Mouse (Mus musculus): ENCODE results near the gene Slc36a2. TPM values are rescaled to one million over a fixed set of nuclear protein-coding genes. Genes with fewer than 3 reads are reported as not detected.
A peak's percentile ranks its signal among the peaks of the same experiment; 100 is the strongest.

Gene Slc36a2
- polyA plus RNA-seq, 1 experiment from 2014 or later, result 5.5 TPM

GRCm38 (mm10) chr11:55170501-55170900 lies 14.4 kb downstream of the Slc36a2 start:
- WGBS, result 86% methylated on average over 4 of the region's 4 CpGs

GRCm38 (mm10) chr11:55168914-55169313 lies 16.0 kb downstream of the Slc36a2 start:
- 0 out of 2 replicates have a peak, but pooled peaks cover 3% of the 10 kb centered on the region for H3K27me3 ChIP-seq (replicated peaks; ENCODE audit: control insufficient read depth, insufficient read depth, low read length)
- ATAC-seq (replicated peaks; ENCODE audit: low FRiP score) (no peak), DNase-seq (ENCODE audit: low spot score) (no peak)
- no peak overlapping the region for H3K4me2 ChIP-seq
- H3K9me3 ChIP-seq (ENCODE audit: control insufficient read depth, low read length), result no peaks in the 10 kb centered on the region
- no peak overlapping the region for H3K4me3 ChIP-seq (ENCODE audit: low read depth, low read length)
- no peaks in the 10 kb centered on the region for H3K36me3 ChIP-seq (ENCODE audit: control insufficient read depth, insufficient read depth, low read length)
- H3K9ac ChIP-seq (ENCODE audit: low read depth, low read length), result no peak overlapping the region
- 84% methylated on average over 6 of the region's 6 CpGs for WGBS
- no peak overlapping the region for H3K27ac ChIP-seq (ENCODE audit: low read depth, low read length)
- no peaks in the 10 kb centered on the region for H3K4me1 ChIP-seq (replicated peaks; ENCODE audit: control insufficient read depth, insufficient read depth, low read length)

More at GRCm38 (mm10) chr11:55170501-55170900, 14.4 kb downstream of the Slc36a2 start:
- Histone ChIP-seq H3K9me3 (ENCODE audit: control insufficient read depth, low read length) (no peaks in the 10 kb centered on the region), H3K4me1 (replicated peaks; ENCODE audit: control insufficient read depth, insufficient read depth, low read length) (no peaks in the 10 kb centered on the region), H3K27ac (ENCODE audit: low read depth, low read length) (no peak overlapping the region), H3K4me3 (ENCODE audit: low read depth, low read length) (no peak overlapping the region), H3K36me3 (ENCODE audit: control insufficient read depth, insufficient read depth, low read length) (no peaks in the 10 kb centered on the region), H3K9ac (ENCODE audit: low read depth, low read length) (no peak overlapping the region), H3K4me2 (no peak overlapping the region), H3K27me3 (replicated peaks; ENCODE audit: control insufficient read depth, insufficient read depth, low read length) (0 out of 2 replicates have a peak, but pooled peaks cover 3% of the 10 kb centered on the region)
- ATAC-seq (replicated peaks; ENCODE audit: low FRiP score), result no peak
- no peak for DNase-seq (ENCODE audit: low spot score)

DNA sequence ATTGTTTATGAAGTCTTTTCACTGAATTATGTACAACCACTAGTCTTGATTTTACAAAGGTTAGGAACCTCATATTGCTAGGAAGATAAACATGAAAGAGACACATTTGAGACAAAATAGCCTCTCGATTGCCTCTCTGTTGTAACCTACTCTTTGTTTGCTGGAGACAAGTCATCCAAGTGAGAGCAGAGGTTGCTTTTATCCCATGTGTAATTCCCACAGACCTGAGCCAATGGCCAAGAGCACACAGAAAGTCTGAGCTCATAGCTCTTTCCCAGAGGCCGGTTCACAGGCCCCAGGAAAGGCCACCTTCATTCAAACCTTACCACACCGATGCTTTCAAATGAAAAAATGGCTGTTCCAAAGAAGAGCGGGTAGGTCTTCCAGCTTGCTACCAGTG lies 16.4 kb downstream of the Slc36a2 start:
- Histone ChIP-seq H3K36me3 (ENCODE audit: control insufficient read depth, insufficient read depth, low read length) (no peaks in the 10 kb centered on the region), H3K9ac (ENCODE audit: low read depth, low read length) (no peak overlapping the region), H3K9me3 (ENCODE audit: control insufficient read depth, low read length) (no peaks in the 10 kb centered on the region), H3K27me3 (replicated peaks; ENCODE audit: control insufficient read depth, insufficient read depth, low read length) (0 out of 2 replicates have a peak, but pooled peaks cover 3% of the 10 kb centered on the region), H3K4me3 (ENCODE audit: low read depth, low read length) (no peak overlapping the region), H3K27ac (ENCODE audit: low read depth, low read length) (no peak overlapping the region), H3K4me2 (no peak overlapping the region), H3K4me1 (replicated peaks; ENCODE audit: control insufficient read depth, insufficient read depth, low read length) (no peaks in the 10 kb centered on the region)
- DNase-seq (ENCODE audit: low spot score) (no peak), ATAC-seq (replicated peaks; ENCODE audit: low FRiP score) (no peak)
- 82% methylated on average over 4 of the region's 4 CpGs for WGBS

DNA sequence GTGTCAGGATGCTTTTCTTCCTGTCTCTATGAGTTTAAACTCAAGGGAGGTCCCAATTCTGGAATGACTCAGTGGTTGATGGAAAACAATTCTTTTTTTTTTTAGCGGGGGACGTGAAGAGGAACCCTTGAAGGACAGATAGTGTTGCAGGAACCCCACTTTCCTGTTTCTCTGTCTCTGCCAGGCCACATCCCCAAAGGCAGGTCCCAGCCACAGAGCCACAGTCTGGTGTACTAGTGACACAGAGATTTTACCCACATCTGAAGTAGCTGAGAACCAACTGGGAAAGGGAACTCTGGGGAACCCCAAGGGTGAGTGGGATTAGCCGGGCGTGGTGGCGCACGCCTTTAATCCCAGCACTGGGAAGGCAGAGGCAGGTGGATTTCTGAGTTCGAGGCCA lies 19.1 kb downstream of the Slc36a2 start:
- H3K36me3 ChIP-seq (ENCODE audit: control insufficient read depth, insufficient read depth, low read length), result no peaks in the 10 kb centered on the region
- no peaks in the 10 kb centered on the region for H3K27me3 ChIP-seq (replicated peaks; ENCODE audit: control insufficient read depth, insufficient read depth, low read length)
- no peak overlapping the region for H3K4me2 ChIP-seq
- ATAC-seq (replicated peaks; ENCODE audit: low FRiP score) (no peak), DNase-seq (ENCODE audit: low spot score) (no peak)
- WGBS, result 79% methylated on average over 7 of the region's 7 CpGs
- H3K4me3 ChIP-seq (ENCODE audit: low read depth, low read length), result no peak overlapping the region
- no peaks in the 10 kb centered on the region for H3K9me3 ChIP-seq (ENCODE audit: control insufficient read depth, low read length)
- H3K4me1 ChIP-seq (replicated peaks; ENCODE audit: control insufficient read depth, insufficient read depth, low read length), result no peaks in the 10 kb centered on the region
- H3K9ac ChIP-seq (ENCODE audit: low read depth, low read length), result no peak overlapping the region
- no peak overlapping the region for H3K27ac ChIP-seq (ENCODE audit: low read depth, low read length)

DNA sequence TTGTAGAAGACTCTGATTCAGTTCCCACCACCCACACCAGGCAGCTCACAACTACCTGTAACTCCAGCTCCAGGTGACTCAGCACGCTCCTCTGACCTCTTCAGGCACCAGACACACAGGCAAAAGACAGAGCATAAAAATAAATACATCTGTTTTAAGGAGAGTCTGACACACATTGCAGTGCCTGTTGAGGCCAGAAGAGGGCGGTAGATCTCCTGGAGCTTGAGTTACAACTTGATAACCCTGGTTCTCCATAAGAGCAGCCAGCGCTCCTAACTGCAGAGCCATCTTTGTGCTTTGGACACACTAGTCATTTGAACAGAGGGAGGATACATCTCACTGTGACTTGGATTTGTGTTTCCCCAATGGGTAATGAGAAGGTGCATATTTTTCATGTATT lies 20.2 kb downstream of the Slc36a2 start:
- Histone ChIP-seq H3K27me3 (replicated peaks; ENCODE audit: control insufficient read depth, insufficient read depth, low read length) (no peaks in the 10 kb centered on the region), H3K27ac (ENCODE audit: low read depth, low read length) (no peak overlapping the region), H3K9ac (ENCODE audit: low read depth, low read length) (no peak overlapping the region), H3K36me3 (ENCODE audit: control insufficient read depth, insufficient read depth, low read length) (no peaks in the 10 kb centered on the region), H3K9me3 (ENCODE audit: control insufficient read depth, low read length) (no peaks in the 10 kb centered on the region), H3K4me1 (replicated peaks; ENCODE audit: control insufficient read depth, insufficient read depth, low read length) (no peaks in the 10 kb centered on the region), H3K4me2 (no peak overlapping the region), H3K4me3 (ENCODE audit: low read depth, low read length) (no peak overlapping the region)
- DNase-seq (ENCODE audit: low spot score) (no peak), ATAC-seq (replicated peaks; ENCODE audit: low FRiP score) (no peak)
- 33% methylated on average over 3 of the region's 3 CpGs for WGBS

GRCm38 (mm10) chr11:55162670-55163069 lies 22.2 kb downstream of the Slc36a2 start:
- Histone ChIP-seq H3K27ac (ENCODE audit: low read depth, low read length) (no peak overlapping the region), H3K4me3 (ENCODE audit: low read depth, low read length) (no peak overlapping the region), H3K4me2 (no peak overlapping the region), H3K9ac (ENCODE audit: low read depth, low read length) (no peak overlapping the region), H3K36me3 (ENCODE audit: control insufficient read depth, insufficient read depth, low read length) (no peaks in the 10 kb centered on the region), H3K27me3 (replicated peaks; ENCODE audit: control insufficient read depth, insufficient read depth, low read length) (no peaks in the 10 kb centered on the region), H3K9me3 (ENCODE audit: control insufficient read depth, low read length) (no peaks in the 10 kb centered on the region), H3K4me1 (replicated peaks; ENCODE audit: control insufficient read depth, insufficient read depth, low read length) (no peaks in the 10 kb centered on the region)
- WGBS, result 40% methylated on average over 9 of the region's 9 CpGs
- ATAC-seq (replicated peaks; ENCODE audit: low FRiP score), result peak; percentile 18; the same call in 1 of the 2 replicates
- DNase-seq (ENCODE audit: low spot score), result peak; percentile 47

DNA sequence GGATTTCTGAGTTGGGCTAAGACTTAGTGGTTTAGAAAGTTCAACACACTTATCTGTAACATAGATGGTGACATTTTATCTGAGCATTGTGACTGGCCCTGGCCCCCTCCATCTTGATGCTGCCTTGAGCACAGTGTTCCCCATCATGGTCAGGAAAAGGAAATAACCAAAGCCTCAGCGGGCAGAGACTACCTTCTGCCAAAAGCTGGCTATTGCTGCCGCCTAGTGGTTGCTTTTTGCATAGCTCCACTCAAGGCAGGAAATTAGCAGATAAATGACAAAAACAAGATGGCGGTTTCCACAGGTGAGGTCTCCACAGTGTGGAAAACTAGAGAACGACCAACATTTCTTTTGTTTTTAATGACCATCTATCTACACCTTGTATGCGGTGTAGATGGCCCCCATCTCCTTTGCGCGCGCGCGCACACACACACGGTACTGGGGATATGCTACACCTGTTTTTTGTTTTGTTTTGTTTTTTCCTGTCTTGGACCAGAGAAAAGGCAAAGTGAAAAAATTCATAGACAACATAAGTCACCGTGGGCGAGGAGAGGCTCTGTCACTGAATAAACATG lies 26.0 kb downstream of the Slc36a2 start:
- Histone ChIP-seq H3K27me3 (replicated peaks; ENCODE audit: control insufficient read depth, insufficient read depth, low read length) (no peaks in the 10 kb centered on the region), H3K27ac (ENCODE audit: low read depth, low read length) (no peak overlapping the region), H3K4me1 (replicated peaks; ENCODE audit: control insufficient read depth, insufficient read depth, low read length) (no peaks in the 10 kb centered on the region; the same call in 1 of the 2 replicates), H3K36me3 (ENCODE audit: control insufficient read depth, insufficient read depth, low read length) (no peaks in the 10 kb centered on the region), H3K9ac (ENCODE audit: low read depth, low read length) (no peak overlapping the region), H3K9me3 (ENCODE audit: control insufficient read depth, low read length) (no peaks in the 10 kb centered on the region), H3K4me2 (no peak overlapping the region), H3K4me3 (ENCODE audit: low read depth, low read length) (no peak overlapping the region)
- WGBS, result 49% methylated on average over 13 of the region's 13 CpGs
- DNase-seq (ENCODE audit: low spot score) (peak; percentile 69), ATAC-seq (replicated peaks; ENCODE audit: low FRiP score) (peak; percentile 29; the same call in 1 of the 2 replicates)

DNA sequence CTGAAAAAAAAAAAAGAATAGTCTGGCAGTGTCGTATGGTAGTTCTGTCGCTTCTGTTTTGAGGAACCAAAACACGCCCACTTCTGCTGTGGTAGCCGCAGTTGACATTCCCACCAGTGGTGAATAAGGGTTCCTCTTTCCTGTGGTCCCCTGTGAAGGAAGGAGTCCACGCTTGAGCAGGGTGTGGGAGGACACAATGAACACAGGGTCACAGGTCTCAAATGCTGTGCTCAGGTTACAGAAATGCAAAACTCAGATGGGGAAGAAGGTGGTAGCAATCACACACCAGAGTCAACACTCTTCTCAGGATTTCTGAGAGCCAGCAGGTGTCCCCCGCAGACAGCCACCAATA lies 29.8 kb downstream of the Slc36a2 start:
- H3K4me3 ChIP-seq (ENCODE audit: low read depth, low read length), result no peak overlapping the region
- ATAC-seq (replicated peaks; ENCODE audit: low FRiP score) (no peak), DNase-seq (ENCODE audit: low spot score) (no peak)
- no peak overlapping the region for H3K27ac ChIP-seq (ENCODE audit: low read depth, low read length)
- no peak overlapping the region for H3K4me2 ChIP-seq
- H3K9me3 ChIP-seq (ENCODE audit: control insufficient read depth, low read length), result no peaks in the 10 kb centered on the region
- no peaks in the 10 kb centered on the region for H3K36me3 ChIP-seq (ENCODE audit: control insufficient read depth, insufficient read depth, low read length)
- H3K27me3 ChIP-seq (replicated peaks; ENCODE audit: control insufficient read depth, insufficient read depth, low read length), result no peaks in the 10 kb centered on the region
- no peak overlapping the region for H3K9ac ChIP-seq (ENCODE audit: low read depth, low read length)
- WGBS, result 47% methylated on average over 6 of the region's 6 CpGs
- H3K4me1 ChIP-seq (replicated peaks; ENCODE audit: control insufficient read depth, insufficient read depth, low read length), result no peaks in the 10 kb centered on the region; the same call in 1 of the 2 replicates

DNA sequence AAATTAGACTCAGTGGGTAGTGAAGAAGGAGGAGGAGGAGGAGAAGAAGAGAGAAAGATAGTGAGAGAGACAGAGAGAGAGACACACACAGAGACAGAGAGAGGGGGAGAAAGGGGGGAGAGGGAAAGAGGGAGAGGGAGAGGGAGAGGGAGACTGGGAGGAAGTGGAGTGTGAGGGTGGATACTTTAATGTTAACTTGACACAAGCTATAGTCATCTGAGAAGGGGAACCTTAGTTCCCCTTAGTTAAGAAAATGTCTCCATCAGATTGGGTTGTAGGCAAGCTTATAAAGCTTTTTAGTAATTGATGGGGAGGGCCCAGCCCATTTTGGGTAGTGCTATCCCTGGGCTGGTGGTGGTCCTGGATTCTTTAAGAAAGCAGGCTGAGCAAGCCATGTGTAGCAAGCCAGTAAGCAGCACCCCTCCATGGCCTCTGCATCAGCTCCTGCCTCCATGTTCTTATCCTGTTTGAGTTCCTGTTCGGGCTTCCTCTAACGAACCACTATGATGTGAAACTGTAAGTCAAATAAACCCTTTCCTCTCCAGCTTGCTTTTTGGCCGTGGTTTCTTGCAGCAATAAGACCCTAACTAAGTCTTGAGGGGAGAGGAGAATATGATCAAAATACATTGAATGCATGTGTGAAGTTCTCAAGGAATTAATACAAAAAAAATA lies 30.3 kb downstream of the Slc36a2 start:
- no peak overlapping the region for H3K27ac ChIP-seq (ENCODE audit: low read depth, low read length)
- no peak overlapping the region for H3K4me3 ChIP-seq (ENCODE audit: low read depth, low read length)
- H3K9ac ChIP-seq (ENCODE audit: low read depth, low read length), result no peak overlapping the region
- no peak for DNase-seq (ENCODE audit: low spot score)
- ATAC-seq (replicated peaks; ENCODE audit: low FRiP score), result no peak
- H3K4me1 ChIP-seq (replicated peaks; ENCODE audit: control insufficient read depth, insufficient read depth, low read length), result no peaks in the 10 kb centered on the region; the same call in 1 of the 2 replicates
- no peaks in the 10 kb centered on the region for H3K27me3 ChIP-seq (replicated peaks; ENCODE audit: control insufficient read depth, insufficient read depth, low read length)
- 21% methylated on average over 3 of the region's 3 CpGs for WGBS
- H3K4me2 ChIP-seq, result no peak overlapping the region
- no peaks in the 10 kb centered on the region for H3K9me3 ChIP-seq (ENCODE audit: control insufficient read depth, low read length)
- H3K36me3 ChIP-seq (ENCODE audit: control insufficient read depth, insufficient read depth, low read length), result no peaks in the 10 kb centered on the region

All from liver, embryonic 11.5 days (tissue).